Mouse (Mus musculus) heart, postnatal 36 days (tissue): ENCODE results near the gene Krtap10-10. TPM values are rescaled to one million over a fixed set of nuclear protein-coding genes. Genes with fewer than 3 reads are reported as not detected.
A peak's percentile ranks its signal among the peaks of the same experiment; 100 is the strongest.
"Not testable (repeated sequence)": the region's sequence is repeated elsewhere in the genome, so short reads cannot be mapped to it uniquely, and the experiment has no call there.

ENCODE experiments used
- DNase-seq, 2 experiments: peaks; one replicate each; pipeline ENCODE4 v3.0.0; 2021 to 2022
- intact Hi-C: fragments of 180-260 bp; cut with DNase I; formaldehyde crosslinking; loops from one replicate; pipeline ENCODE4 v1.15.1; 2025
- total RNA-seq, 2 experiments: library from RNA; stranded (reverse); gene quantifications; 2 replicates each; pipeline ENCODE4 v1.2.3; 2021

Krtap10-10 gene
- not detected for total RNA-seq

DNA sequence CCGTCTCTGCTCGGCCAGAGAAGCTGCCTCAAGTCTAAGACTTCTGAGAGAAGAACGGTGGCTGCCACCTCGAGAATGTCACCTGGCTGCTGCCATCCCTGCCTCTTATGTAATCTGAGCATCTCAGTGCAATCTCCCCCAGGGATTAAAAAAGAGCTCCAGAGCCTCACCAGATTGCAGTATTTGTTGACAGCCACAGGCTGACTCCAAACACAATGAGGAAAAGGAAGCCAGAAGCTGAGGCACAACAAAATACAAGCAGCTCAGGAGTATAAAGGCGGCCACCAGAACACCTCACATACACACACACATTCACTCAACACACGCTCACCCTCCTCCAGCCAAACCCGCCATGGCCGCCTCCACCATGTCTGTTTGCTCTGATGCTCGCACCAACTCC, at the start of gene Krtap10-10:
Gene Krtap10-10 (plus strand): TSS at position 301 of the 400 bp plus-strand sequence.
- no peak for DNase-seq
- intact Hi-C loops: no loop called here

DNA sequence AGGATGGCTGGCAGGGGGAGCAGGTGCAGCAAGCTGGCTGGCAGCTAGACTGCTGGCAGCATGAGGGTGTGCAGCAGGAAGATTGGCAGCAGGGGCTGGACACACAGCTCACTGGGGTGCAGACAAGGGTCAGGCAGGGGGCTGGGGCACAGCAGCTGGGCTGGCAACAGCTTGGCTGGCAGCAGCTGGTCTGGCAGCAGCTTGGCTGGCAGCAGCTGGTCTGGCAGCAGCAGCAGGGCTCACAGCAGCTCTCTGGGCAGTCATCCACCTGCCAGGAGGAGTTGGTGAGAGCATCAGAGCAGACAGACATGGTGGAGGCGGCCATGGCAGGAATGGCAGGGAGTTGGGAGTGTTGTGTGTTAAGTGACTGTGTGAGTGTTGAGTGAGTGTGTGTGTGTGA, 47.9 kb upstream of the Krtap10-10 start, which contains the start of gene Gm7137:
Gene Gm7137 (minus strand): TSS at position 325 of the 400 bp plus-strand sequence.
- intact Hi-C loops: not testable (repeated sequence)
- peak; percentile 13 to 21 for DNase-seq

DNA sequence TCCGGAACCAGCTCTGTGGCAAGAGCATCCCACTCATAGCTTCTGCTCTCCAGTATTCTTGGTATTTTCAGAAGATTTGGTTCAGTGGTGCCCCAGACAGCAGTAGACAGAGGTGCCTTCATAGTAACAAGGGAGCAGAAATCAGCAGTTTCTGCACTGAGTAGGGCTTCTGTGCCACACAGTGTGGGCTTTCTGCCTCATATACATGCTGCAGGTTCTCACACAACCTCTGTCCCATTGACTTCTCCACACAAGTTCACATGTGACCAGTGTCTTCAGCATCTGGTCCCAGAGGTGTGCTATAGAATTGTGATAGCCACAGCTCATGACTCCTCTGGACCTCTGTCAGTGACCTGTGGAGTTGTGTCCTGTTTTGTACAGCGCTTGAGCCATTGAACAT, 47.1 kb upstream of the Krtap10-10 start:
- intact Hi-C loops: no loop called here
- no peak for DNase-seq

DNA sequence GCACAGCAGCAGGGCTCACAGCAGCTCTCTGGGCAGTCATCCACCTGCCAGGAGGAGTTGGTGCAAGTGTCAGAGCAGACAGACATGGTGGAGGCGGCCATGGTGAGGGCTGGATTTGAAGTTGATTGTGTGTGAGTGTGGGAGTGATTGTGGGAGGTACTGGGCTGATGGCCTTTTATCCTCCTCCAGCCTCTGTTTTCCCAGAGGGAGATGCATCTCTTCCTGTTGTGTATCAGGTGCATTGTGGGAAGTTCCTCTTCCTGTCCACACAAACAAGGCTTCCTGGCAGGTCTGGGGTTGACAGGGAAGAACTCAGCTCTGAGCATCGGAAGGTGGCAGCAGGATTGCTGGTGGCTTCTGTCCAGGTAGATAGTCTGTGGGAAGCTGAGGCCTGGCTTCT, 40.8 kb upstream of the Krtap10-10 start, which contains the start of gene Gm9639:
Gene Gm9639 (minus strand): TSS at position 101 of the 400 bp plus-strand sequence.
- intact Hi-C loops: no loop called here
- no peak for DNase-seq

DNA sequence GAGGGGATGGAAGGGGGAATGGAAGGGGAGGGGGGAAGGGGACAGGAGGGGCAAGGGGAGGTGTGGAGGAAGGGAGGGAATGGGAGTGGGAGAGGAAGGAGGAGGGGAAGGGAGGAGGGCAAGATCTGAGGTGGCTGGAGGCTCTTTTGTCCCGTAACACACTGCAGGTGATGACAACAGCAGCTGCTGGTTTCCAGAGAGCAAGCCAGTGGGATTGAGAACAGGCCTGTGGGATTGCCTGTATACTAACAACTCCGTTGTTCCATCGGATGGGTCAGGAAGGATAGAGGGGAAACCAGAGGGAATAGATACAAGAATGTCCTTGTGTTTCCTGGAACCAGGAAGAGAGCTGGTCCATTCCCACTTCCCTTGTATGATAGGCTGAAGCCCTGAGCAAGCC, 38.1 kb upstream of the Krtap10-10 start:
- intact Hi-C loops: no loop called here
- DNase-seq: no peak

DNA sequence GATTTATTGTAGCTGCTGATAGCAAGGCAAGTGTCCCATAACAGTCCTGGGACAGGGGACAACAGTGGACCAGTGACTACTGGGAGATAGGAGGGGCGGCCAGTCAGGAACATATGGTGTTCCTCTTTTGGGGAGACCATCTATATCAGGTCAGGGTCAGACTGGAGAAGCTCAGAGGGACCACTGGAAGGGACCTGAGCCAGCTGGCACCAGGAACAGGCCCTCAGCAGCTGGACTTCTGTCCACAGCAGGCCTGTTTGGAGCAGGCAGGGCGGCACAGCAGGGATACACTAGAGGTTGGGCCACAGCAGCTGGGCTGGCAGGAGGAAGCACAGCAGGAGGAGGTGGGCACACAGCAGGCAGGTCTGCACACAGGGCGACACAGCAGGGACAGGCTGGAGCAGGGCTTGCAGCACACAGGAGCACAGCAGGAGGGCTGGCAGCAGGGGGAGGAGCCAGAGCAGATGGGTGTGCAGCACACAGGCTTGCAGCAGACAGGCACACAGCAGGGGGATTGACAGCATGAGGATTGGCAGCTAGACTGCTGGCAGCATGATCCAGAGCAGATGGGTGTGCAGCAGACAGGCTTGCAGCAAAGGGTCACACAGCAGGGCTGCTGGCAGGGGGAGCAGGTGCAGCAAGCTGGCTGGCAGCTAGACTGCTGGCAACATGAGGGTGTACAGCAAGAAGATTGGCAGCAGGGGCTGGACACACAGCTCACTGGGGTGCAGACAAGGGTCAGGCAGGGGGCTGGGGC, 37.4 kb upstream of the Krtap10-10 start:
- intact Hi-C loops, DNase-seq: not testable (repeated sequence)

DNA sequence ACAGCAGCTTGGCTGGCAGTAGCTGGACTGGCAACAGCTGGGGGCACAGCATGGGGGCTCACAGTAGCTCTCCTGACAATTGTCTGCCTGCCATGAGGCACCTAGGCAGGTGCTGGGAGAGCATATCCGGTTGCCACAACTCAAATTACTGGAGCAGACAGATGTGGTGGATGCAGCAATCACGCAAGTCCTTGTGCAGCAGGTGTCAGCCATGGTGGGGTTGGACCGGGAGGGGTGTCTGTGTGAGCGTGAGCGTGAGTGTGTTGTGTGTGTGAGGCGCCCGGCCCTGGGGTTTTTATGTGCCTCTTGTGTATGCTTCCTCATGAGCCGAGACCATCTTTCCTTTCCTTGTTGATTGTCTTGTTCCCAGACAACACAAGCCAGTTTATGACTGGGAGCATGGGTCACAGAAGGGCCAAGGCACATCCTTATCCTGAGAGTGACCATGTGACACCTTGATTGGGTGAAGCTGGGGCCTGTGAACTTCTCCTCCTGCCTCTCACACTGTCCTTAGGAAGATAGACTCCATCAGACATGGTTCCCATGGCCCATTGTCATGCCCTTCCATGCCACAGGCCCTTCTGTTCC, 36.7 kb upstream of the Krtap10-10 start, which contains the start of gene Gm19668:
Gene Gm19668 (minus strand): TSS at position 213 of the 588 bp plus-strand sequence.
- DNase-seq: no peak
- intact Hi-C loops: no loop called here

DNA sequence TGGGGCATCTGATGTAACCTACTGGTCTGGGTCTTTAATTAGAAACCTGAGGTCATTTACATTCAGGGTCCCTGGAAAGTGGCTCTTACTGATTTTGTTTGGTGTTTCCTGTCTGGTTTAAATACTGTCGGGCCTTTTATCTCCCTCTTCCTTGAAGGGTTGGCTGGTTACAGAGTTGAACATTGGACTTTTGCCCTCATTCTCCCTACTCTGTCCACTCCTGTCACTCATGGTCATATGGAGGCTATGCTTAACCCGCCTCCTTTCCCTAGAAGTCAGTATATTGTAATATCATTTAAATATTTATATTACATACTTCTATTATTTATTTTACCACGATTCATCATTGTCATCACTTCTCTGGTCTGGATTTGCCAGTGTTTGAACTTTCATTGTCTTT, 31.7 kb upstream of the Krtap10-10 start:
- no peak for DNase-seq
- intact Hi-C loops: no loop called here

DNA sequence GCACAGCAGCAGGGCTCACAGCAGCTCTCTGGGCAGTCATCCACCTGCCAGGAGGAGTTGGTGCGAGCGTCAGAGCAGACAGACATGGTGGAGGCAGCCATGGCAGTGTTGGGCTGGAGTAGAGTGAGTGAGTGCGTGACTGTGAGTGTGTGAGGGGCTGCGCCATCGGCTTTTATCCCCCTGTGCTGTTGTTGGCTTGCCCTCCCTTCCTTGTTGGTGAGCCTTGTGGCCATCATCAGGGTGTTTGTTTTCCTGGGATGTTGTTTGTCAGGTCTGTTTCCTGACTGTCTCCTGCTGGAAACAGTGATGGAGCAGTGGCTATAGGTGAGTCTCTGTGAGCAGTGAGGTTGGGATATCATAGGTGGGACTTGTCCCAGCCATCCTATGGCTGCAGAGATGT, 24.0 kb upstream of the Krtap10-10 start, which contains the start of gene Gm9507:
Gene Gm9507 (minus strand): TSS at position 101 of the 400 bp plus-strand sequence.
- intact Hi-C loops: no loop called here
- DNase-seq: no peak

DNA sequence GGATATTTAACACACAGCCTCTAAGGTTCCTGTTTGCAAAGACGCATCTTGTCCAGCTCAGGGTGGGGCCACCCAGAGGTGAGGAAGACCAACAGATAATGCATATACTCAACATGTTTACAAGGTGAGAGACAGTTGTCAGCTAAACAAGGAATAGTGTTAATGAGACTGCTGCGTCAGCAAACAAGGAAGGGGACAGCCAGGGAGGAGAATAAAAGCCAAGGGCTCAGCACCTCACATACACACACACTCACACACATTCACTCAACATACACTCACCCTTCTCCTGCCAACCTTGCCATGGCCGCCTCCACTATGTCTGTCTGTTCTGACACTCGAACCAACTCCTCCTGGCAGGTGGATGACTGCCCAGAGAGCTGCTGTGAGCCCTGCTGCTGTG, 21.4 kb upstream of the Krtap10-10 start, which contains the start of gene Gm2696:
Gene Gm2696 (plus strand): TSS at position 301 of the 400 bp plus-strand sequence.
- intact Hi-C loops: loop anchor here (2.0 kb wide), 1 partner anchor 86 kb away; no protein-coding TSS in a partner anchor
- DNase-seq: no peak

DNA sequence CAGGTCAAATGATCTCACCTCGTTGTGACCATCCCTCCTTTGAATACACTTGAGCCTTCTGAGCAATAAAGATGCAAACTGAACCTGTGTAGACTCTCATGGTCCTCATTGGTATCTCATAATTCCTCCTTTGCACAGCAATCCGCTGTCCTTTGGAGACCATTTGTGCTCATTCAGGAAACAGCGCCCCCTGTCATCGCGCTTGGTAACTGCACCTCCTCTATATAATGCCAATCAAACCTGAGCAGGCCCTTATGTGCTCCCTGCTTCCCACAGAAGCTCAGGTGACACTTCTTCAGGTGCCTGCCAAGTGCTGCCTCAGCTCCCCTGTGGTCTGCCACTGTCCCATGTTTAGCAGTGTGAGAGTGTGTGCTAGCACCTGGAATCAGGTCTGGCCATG, 20.2 kb upstream of the Krtap10-10 start:
- DNase-seq: peak; percentile 18 to 45
- intact Hi-C loops: loop anchor here (2.0 to 5.0 kb wide), 2 partner anchors 87 to 188 kb away; no protein-coding TSS in a partner anchor

DNA sequence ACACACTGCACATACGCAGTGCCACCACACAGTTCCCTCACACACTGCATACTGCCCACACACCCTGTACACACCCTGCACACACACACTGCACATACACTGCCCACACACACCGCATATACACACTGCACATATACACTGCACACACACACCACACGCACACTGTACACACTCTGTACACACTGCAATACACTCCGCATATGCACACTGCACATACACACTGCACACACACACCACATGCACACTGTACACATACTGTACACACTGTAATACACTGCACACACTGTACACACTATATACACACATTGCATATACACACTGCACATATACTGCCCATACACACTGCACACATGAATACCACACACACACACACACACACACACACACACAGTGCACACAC, 17.2 kb upstream of the Krtap10-10 start:
- no peak for DNase-seq
- intact Hi-C loops: loop anchor here (5.0 kb wide), 1 partner anchor 191 kb away; no protein-coding TSS in a partner anchor

DNA sequence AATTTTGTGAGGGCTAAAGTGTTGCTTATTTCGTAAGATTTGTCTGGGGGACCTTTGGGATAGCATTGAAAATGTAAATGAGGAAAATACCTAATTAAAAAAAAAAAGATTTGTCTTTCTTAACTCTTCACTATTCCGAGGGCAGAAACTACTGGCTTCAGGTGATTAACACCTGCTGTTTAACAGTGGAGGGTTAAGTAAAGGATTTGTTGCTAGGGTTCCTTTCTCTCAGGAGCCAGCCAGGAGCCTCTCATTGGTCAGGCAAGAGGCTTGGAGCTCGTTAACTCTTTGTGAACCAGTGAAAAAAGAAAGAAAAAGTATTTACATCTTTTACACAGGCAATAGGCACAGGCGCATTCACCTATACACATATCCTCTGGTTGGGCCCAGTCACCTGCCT, 16.5 kb upstream of the Krtap10-10 start:
- intact Hi-C loops: loop anchor here (5.0 kb wide), 1 partner anchor 192 kb away; no protein-coding TSS in a partner anchor
- no peak for DNase-seq

DNA sequence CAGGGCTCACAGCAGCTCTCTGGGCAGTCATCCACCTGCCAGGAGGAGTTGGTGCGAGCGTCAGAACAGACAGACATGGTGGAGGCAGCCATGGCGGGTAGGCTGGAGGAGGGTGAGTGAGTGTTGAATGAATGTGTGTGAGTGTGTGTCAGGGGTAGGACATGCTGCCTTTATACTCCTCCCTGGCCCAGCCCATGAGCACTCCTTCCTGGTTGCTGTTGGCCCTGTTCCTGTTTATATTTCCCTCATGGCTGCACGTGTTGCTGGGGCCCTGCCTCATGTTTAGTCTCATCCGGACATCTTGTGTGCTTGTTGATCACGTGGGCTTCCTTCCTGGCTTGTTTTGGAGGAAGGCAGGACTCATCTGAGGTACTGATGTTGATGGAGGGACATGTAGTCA, 8.8 kb upstream of the Krtap10-10 start, which contains the start of gene Krtap10-4:
Gene Krtap10-4 (minus strand): TSS at position 145 of the 400 bp plus-strand sequence.
- intact Hi-C loops: no loop called here
- DNase-seq: no peak

DNA sequence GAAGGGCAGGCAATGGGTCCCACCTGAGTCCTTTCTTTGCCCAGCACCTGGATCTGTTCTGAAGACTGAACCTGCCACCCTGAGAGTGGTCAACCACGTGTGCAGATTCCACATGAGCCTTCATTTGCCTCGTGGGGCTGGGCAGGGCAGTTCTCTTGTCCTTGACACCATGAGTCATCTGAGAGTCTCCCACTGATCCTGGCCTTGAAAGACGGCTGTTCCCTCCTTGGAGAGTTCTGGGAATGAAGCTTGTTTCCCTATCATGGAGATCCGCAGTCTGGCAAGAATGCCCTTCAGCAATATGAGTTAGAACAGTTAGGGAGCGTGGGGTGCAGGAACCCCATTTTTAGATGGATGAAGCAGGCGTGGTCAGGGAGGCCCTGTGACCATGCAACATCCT, 3.3 kb downstream of the Krtap10-10 start:
- intact Hi-C loops: no loop called here
- no peak for DNase-seq

DNA sequence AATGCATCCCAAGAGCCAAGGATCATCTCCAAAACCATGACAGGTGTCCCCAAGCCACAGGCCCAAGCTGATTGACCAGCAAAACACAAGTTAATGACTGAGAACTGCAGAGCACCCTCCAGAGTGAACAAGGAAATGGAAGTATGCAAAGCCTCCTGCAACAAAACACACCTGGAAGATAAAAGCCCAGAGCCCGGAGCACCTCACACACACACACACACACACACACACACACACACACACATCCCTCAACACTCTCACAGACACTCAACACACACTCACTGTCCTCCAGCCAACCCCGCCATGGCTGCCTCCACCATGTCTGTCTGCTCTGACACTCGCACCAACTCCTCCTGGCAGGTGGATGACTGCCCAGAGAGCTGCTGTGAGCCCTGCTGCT, 10.8 kb downstream of the Krtap10-10 start, which contains the start of gene Gm36176:
Gene Gm36176 (plus strand): TSS at position 301 of the 400 bp plus-strand sequence.
- no peak for DNase-seq
- intact Hi-C loops: no loop called here

DNA sequence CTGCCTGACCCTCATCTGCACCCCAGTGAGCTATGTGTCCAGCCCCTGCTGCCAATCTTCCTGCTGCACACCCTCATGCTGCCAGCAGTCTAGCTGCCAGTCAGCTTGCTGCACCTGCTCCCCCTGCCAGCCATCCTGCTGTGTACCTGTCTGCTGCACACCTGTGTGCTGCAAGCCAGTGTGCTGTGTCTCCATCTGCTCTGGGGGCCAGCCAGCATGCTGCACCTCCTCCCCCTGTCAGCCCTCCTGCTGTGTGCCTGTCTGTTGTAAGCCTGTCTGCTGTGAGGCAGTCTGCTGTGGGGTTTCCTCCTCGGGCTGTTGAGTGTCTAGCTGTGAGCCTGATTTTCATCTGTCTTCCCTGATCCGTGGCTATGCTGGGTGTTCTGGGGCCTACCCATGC, 11.2 kb downstream of the Krtap10-10 start:
- intact Hi-C loops: no loop called here
- no peak for DNase-seq

DNA sequence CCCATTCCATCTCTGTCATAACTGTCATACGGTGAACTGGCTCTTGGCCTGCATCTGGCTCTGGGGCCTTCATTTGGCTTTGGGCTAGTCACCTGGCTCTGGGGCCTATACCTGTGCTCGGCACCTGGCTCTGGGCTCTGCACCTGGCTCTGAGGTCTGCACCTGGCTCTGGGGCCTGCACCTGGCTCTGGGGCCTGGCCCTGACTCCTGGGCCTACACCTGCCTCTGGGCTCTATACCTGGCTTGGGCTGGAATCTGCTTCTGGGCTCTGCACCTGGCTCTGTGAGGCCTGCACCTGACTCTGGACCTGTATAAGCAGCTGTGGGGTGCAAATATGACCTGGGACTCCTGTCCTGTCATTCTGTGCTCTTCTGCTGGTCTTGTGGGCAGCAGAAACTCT, 11.8 kb downstream of the Krtap10-10 start:
- intact Hi-C loops: no loop called here
- DNase-seq: no peak

DNA sequence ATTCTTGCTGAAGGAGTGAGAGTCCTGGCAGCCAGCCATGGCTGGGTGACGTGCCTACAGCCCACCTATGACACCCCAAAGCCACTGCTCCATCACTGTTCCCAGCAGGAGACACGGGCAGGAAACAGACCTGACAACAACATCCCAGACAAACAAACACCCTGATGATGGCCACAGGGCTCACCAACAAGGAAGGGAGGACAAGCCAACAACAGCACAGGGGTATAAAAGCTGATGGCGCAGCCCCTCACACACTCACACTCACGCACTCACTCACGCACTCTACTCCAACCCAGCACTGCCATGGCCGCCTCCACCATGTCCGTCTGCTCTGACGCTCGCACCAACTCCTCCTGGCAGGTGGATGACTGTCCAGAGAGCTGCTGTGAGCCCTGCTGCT, 16.8 kb downstream of the Krtap10-10 start, which contains the start of gene Gm10318:
Gene Gm10318 (plus strand): TSS at position 301 of the 400 bp plus-strand sequence.
- intact Hi-C loops: no loop called here
- DNase-seq: no peak

DNA sequence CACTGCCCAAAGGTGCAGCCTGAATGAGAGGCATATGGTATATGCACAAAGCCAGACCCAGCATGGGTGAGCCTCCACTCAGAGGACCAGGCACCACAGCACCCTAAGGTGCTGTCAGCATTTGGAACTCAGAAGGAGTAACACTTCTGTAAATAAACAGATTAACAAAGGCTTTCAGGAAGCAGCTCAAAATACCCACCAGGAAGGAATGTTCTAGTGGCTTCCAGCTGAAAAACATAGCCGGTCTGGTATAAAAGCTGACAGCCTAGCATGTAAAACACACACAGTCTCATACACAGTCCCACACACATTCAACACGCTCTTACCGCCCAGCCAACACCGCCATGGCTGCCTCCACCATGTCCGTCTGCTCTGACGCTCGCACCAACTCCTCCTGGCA, 25.9 kb downstream of the Krtap10-10 start, which contains the start of gene Gm3285:
Gene Gm3285 (plus strand): TSS at position 301 of the 400 bp plus-strand sequence.
- no peak for DNase-seq
- intact Hi-C loops: no loop called here
